Mouse (Mus musculus): ENCODE data around the gene Maml3. TPM values are rescaled to one million over a fixed set of nuclear protein-coding genes. Genes with fewer than 3 reads are reported as not detected.

Gene Maml3
- polyA plus RNA-seq, 1 experiment from 2014 or later = 8.6 TPM

GRCm38 (mm10) chr3:51842140-51842539 is 262.7 kb downstream of the Maml3 start:
- 76% methylated on average over 12 of the region's 12 CpGs for WGBS
- Histone ChIP-seq H3K27ac (replicated peaks) (peak overlapping the region; percentile 43; the same call in 1 of the 2 replicates), H3K4me1 (replicated peaks) (peaks cover 29% of the 10 kb centered on the region), H3K9ac (no peak overlapping the region), H3K4me3 (no peak overlapping the region), H3K36me3 (no peaks in the 10 kb centered on the region), H3K27me3 (no peaks in the 10 kb centered on the region), H3K4me2 (no peak overlapping the region), H3K9me3 (no peaks in the 10 kb centered on the region)
- no peak for ATAC-seq (ENCODE audit: low read depth)

GRCm38 (mm10) chr3:51841598-51841997 is 263.3 kb downstream of the Maml3 start:
- 0 out of 2 replicates have a peak, but pooled peaks have one; percentile 5 for ATAC-seq (ENCODE audit: low read depth)
- H3K27me3 ChIP-seq = no peaks in the 10 kb centered on the region
- H3K9ac ChIP-seq = 0 out of 2 replicates have a peak overlapping the region, but pooled peaks have one; percentile 34
- H3K4me1 ChIP-seq (replicated peaks) = peaks cover 26% of the 10 kb centered on the region
- no peaks in the 10 kb centered on the region for H3K36me3 ChIP-seq
- no peaks in the 10 kb centered on the region for H3K9me3 ChIP-seq
- H3K27ac ChIP-seq (replicated peaks) = peak overlapping the region; percentile 43; the same call in 1 of the 2 replicates
- H3K4me3 ChIP-seq = no peak overlapping the region
- 63% methylated on average over 12 of the region's 12 CpGs for whole genome bisulfite sequencing
- H3K4me2 ChIP-seq = no peak overlapping the region

GRCm38 (mm10) chr3:51841177-51841576 is 263.7 kb downstream of the Maml3 start:
- 62% methylated on average over 6 of the region's 6 CpGs for WGBS

GRCm38 (mm10) chr3:51840095-51840805 is 264.6 kb downstream of the Maml3 start:
- no peak overlapping the region for H3K27ac ChIP-seq (replicated peaks)
- H3K9me3 ChIP-seq = no peaks in the 10 kb centered on the region
- no peaks in the 10 kb centered on the region for H3K36me3 ChIP-seq
- no peak overlapping the region for H3K9ac ChIP-seq
- WGBS = 90% methylated on average over 13 of the region's 13 CpGs
- H3K4me3 ChIP-seq = no peak overlapping the region
- no peak overlapping the region for H3K4me2 ChIP-seq
- ATAC-seq (ENCODE audit: low read depth) = no peak
- peaks cover 18% of the 10 kb centered on the region for H3K4me1 ChIP-seq (replicated peaks)
- H3K27me3 ChIP-seq = no peaks in the 10 kb centered on the region

More at GRCm38 (mm10) chr3:51841177-51841576, 263.7 kb downstream of the Maml3 start:
- ATAC-seq (ENCODE audit: low read depth) = peak; percentile 59; the same call in 1 of the 2 replicates
- Histone ChIP-seq H3K9ac (0 out of 2 replicates have a peak overlapping the region, but pooled peaks have one; percentile 34), H3K27ac (replicated peaks) (0 out of 2 replicates have a peak overlapping the region, but pooled peaks have one; percentile 43), H3K9me3 (no peaks in the 10 kb centered on the region), H3K4me1 (replicated peaks) (peaks cover 22% of the 10 kb centered on the region), H3K4me2 (no peak overlapping the region), H3K4me3 (no peak overlapping the region), H3K36me3 (no peaks in the 10 kb centered on the region), H3K27me3 (no peaks in the 10 kb centered on the region)

GRCm38 (mm10) chr3:51839353-51839715 is 265.5 kb downstream of the Maml3 start:
- Histone ChIP-seq H3K27me3 (no peaks in the 10 kb centered on the region), H3K4me3 (no peak overlapping the region), H3K9me3 (no peaks in the 10 kb centered on the region), H3K36me3 (no peaks in the 10 kb centered on the region), H3K27ac (replicated peaks) (no peak overlapping the region; the same call in 1 of the 2 replicates), H3K9ac (no peak overlapping the region), H3K4me1 (replicated peaks) (peaks cover 18% of the 10 kb centered on the region), H3K4me2 (no peak overlapping the region)
- ATAC-seq (ENCODE audit: low read depth) = no peak
- 78% methylated on average over 5 of the region's 5 CpGs for WGBS

GRCm38 (mm10) chr3:51838696-51839352 is 266.1 kb downstream of the Maml3 start:
- no peak overlapping the region for H3K4me2 ChIP-seq
- peaks cover 18% of the 10 kb centered on the region for H3K4me1 ChIP-seq (replicated peaks)
- H3K9ac ChIP-seq = no peak overlapping the region
- no peaks in the 10 kb centered on the region for H3K27me3 ChIP-seq
- H3K4me3 ChIP-seq = no peak overlapping the region
- WGBS = 77% methylated on average over 5 of the region's 5 CpGs
- no peak for ATAC-seq (ENCODE audit: low read depth)
- H3K36me3 ChIP-seq = no peaks in the 10 kb centered on the region
- no peaks in the 10 kb centered on the region for H3K9me3 ChIP-seq
- H3K27ac ChIP-seq (replicated peaks) = no peak overlapping the region; the same call in 1 of the 2 replicates

GRCm38 (mm10) chr3:51832985-51833384 is 271.9 kb downstream of the Maml3 start:
- Histone ChIP-seq H3K4me2 (no peak overlapping the region), H3K4me1 (replicated peaks) (peaks cover 12% of the 10 kb centered on the region), H3K36me3 (no peaks in the 10 kb centered on the region), H3K9ac (no peak overlapping the region), H3K27ac (replicated peaks) (peak overlapping the region; percentile 72), H3K4me3 (no peak overlapping the region), H3K27me3 (no peaks in the 10 kb centered on the region), H3K9me3 (no peaks in the 10 kb centered on the region)
- no peak for ATAC-seq (ENCODE audit: low read depth)
- 42% methylated on average over 15 of the region's 15 CpGs for WGBS

GRCm38 (mm10) chr3:51830821-51831429 is 274.0 kb downstream of the Maml3 start:
- 84% methylated on average over 9 of the region's 9 CpGs for WGBS
- Histone ChIP-seq H3K9ac (no peak overlapping the region), H3K9me3 (no peaks in the 10 kb centered on the region), H3K27me3 (no peaks in the 10 kb centered on the region), H3K36me3 (no peaks in the 10 kb centered on the region), H3K4me1 (replicated peaks) (peaks cover 17% of the 10 kb centered on the region), H3K4me3 (no peak overlapping the region), H3K27ac (replicated peaks) (no peak overlapping the region), H3K4me2 (no peak overlapping the region)
- no peak for ATAC-seq (ENCODE audit: low read depth)

- H3K27me3 ChIP-seq = no peaks in the 10 kb centered on the region
- peaks cover 19% of the 10 kb centered on the region for H3K4me1 ChIP-seq (replicated peaks)
- no peaks in the 10 kb centered on the region for H3K9me3 ChIP-seq
- H3K4me3 ChIP-seq = no peak overlapping the region
- ATAC-seq (ENCODE audit: low read depth) = no peak
- H3K27ac ChIP-seq (replicated peaks) = peak overlapping the region; percentile 49; the same call in 1 of the 2 replicates
- no peak overlapping the region for H3K9ac ChIP-seq
- H3K4me2 ChIP-seq = no peak overlapping the region
- WGBS = 69% methylated on average over 10 of the region's 10 CpGs
- no peaks in the 10 kb centered on the region for H3K36me3 ChIP-seq
Observed at GRCm38 (mm10) chr3:51825530-51825929, 279.3 kb downstream of the Maml3 start.

- Histone ChIP-seq H3K4me3 (no peak overlapping the region), H3K36me3 (no peaks in the 10 kb centered on the region), H3K4me1 (replicated peaks) (peaks cover 19% of the 10 kb centered on the region), H3K9me3 (no peaks in the 10 kb centered on the region), H3K9ac (no peak overlapping the region), H3K4me2 (no peak overlapping the region), H3K27me3 (no peaks in the 10 kb centered on the region), H3K27ac (replicated peaks) (no peak overlapping the region)
- WGBS = 91% methylated on average over 9 of the region's 9 CpGs
- no peak for ATAC-seq (ENCODE audit: low read depth)
Observed at GRCm38 (mm10) chr3:51824506-51824905, 280.4 kb downstream of the Maml3 start.

GRCm38 (mm10) chr3:51821551-51821950 is 283.3 kb downstream of the Maml3 start:
- Histone ChIP-seq H3K9me3 (no peaks in the 10 kb centered on the region), H3K4me2 (no peak overlapping the region), H3K27ac (replicated peaks) (no peak overlapping the region), H3K9ac (no peak overlapping the region), H3K36me3 (no peaks in the 10 kb centered on the region), H3K27me3 (no peaks in the 10 kb centered on the region), H3K4me3 (no peak overlapping the region), H3K4me1 (replicated peaks) (peaks cover 41% of the 10 kb centered on the region)
- no peak for ATAC-seq (ENCODE audit: low read depth)
- WGBS = 87% methylated on average over 10 of the region's 10 CpGs

GRCm38 (mm10) chr3:51819109-51819508 is 285.8 kb downstream of the Maml3 start:
- no peak overlapping the region for H3K9ac ChIP-seq
- peak overlapping the region; percentile 21; the same call in 1 of the 2 replicates for H3K4me2 ChIP-seq
- peak overlapping the region; percentile 80 for H3K27ac ChIP-seq (replicated peaks)

More at GRCm38 (mm10) chr3:51819109-51819508, 285.8 kb downstream of the Maml3 start:
- no peaks in the 10 kb centered on the region for H3K36me3 ChIP-seq
- peaks cover 30% of the 10 kb centered on the region for H3K4me1 ChIP-seq (replicated peaks)
- no peak overlapping the region for H3K4me3 ChIP-seq
- ATAC-seq (ENCODE audit: low read depth) = peak; percentile 19; the same call in 1 of the 2 replicates
- 43% methylated on average over 7 of the region's 7 CpGs for WGBS
- no peaks in the 10 kb centered on the region for H3K9me3 ChIP-seq
- H3K27me3 ChIP-seq = no peaks in the 10 kb centered on the region
